Mouse (Mus musculus): ENCODE measurements at regions not wholly inside any gene's neighbourhood (a gene's known extent, or its start where the extent isn't known, plus 50 kb on each side); places are given as distances from the start of the nearest gene placed in this dataset.

DNA sequence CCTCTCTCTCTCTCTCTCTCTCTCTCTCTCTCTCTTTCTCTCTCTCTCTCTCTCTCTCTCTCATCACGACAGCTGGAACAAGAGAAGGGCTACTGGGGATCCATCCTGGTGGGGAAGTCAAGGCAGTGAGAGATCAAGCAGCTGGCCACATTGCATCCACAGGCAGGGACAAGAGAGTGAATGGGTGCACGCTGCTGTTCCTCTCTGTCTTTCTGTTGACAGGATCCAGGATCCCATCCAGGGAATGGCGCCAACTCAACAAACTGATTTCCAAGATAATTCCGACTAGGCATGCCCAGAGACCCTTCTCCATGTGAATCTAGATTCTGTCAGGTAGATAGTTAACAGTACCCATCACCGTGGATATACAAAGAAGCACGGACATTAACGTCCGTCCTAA is 222.5 kb downstream of the Zfp326 start:
- TF ChIP-seq CTCF (IDR thresholded peaks at IDR 0.05; ENCODE audit: low read depth): no peak
- no peak for TF ChIP-seq EP300 (optimal IDR thresholded peaks at IDR 0.05)
- no peak for ATAC-seq (ENCODE audit: low FRiP score, low TSS enrichment)

DNA sequence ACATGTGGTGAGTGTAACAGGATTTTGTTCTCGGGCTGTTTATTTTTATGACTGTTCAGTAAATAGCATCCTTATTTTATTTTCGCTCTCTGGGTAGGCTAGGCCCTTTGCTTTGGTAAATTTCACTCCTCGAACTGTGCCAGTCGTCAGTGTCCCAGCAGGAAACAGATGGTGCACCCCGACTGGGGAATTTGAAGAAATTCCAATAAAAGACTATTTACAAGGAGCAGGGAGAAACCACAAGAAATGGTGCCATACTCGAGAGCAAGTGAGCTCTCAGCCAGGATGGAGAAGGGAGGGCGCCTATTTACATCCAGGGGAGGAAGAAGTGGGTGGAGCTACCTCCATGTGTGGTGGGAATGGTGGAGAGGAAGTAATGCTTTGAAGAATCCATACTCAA is 213.0 kb downstream of the Zfp326 start:
- WGBS: 71% methylated on average over 7 of the region's 7 CpGs
- H3K9me3 ChIP-seq (ENCODE audit: control insufficient read depth, low read length): peaks cover 2% of the 10 kb centered on the region; the same call in 1 of the 2 replicates
- no peak overlapping the region for H3K4me2 ChIP-seq (replicated peaks; ENCODE audit: low read depth)
- H3K4me3 ChIP-seq (ENCODE audit: low read depth, low read length): no peak overlapping the region
- no peaks in the 10 kb centered on the region for H3K4me1 ChIP-seq (replicated peaks; ENCODE audit: control insufficient read depth, insufficient read depth)
- DNase-seq (ENCODE audit: low spot score) (no peak), ATAC-seq (ENCODE audit: low FRiP score, low TSS enrichment) (no peak)
- no peaks in the 10 kb centered on the region for H3K27me3 ChIP-seq (ENCODE audit: control insufficient read depth, insufficient read depth, low read length)
- no peaks in the 10 kb centered on the region for H3K36me3 ChIP-seq (ENCODE audit: control insufficient read depth, insufficient read depth, low read length)
- no peak overlapping the region for H3K27ac ChIP-seq (replicated peaks)
- H3K9ac ChIP-seq (ENCODE audit: low read length): no peak overlapping the region
- TF ChIP-seq CTCF (IDR thresholded peaks at IDR 0.05; ENCODE audit: low read depth) (no peak), EP300 (optimal IDR thresholded peaks at IDR 0.05) (no peak)

More for the DNA sequence above, 222.5 kb downstream of the Zfp326 start:
- H3K27me3 ChIP-seq (ENCODE audit: control insufficient read depth, insufficient read depth, low read length): no peaks in the 10 kb centered on the region
- WGBS: 61% methylated on average over 8 of the region's 8 CpGs
- no peak overlapping the region for H3K9ac ChIP-seq (ENCODE audit: low read length)
- no peak overlapping the region for H3K4me3 ChIP-seq (ENCODE audit: low read depth, low read length)
- no peaks in the 10 kb centered on the region for H3K9me3 ChIP-seq (ENCODE audit: control insufficient read depth, low read length)
- H3K4me1 ChIP-seq (replicated peaks; ENCODE audit: control insufficient read depth, insufficient read depth): no peaks in the 10 kb centered on the region
- no peaks in the 10 kb centered on the region for H3K36me3 ChIP-seq (ENCODE audit: control insufficient read depth, insufficient read depth, low read length)
- H3K4me2 ChIP-seq (replicated peaks; ENCODE audit: low read depth): no peak overlapping the region
- no peak overlapping the region for H3K27ac ChIP-seq (replicated peaks)
- DNase-seq (ENCODE audit: low spot score): no peak

DNA sequence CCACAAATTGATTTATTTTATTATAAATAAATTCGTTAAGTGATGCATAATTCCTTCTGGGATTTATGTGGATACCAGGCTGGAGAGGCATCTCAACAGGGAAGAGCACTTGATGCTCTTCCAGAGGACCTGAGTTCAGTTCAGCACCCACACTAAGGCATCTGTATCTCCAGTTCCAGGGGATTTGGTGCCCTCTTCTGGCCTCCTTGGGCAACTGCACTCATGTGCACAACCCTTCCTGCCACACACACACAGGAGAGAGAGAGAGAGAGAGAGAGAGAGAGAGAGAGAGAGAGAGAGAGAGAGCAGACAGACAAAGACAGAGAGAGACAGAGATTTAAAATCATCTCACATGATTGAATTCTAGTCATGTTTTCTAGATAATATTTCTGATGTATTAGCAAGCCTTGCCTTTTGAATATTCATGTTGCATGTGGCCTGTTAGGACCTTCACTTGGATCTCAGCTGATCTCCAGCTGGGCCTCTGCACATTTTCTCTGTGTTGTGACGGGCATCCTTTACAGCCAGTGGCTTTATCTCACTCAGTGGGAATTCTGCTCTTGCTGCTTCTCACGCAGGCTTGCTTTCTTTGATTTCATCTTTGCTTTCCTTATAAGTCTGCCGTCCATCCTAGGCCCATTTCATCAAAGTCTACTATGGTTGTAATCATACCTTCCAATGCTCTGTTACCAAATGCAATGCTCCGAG is 212.3 kb downstream of the Zfp326 start:
- DNase-seq (ENCODE audit: low spot score): no peak
- H3K4me3 ChIP-seq (ENCODE audit: low read depth, low read length): no peak overlapping the region
- TF ChIP-seq EP300 (optimal IDR thresholded peaks at IDR 0.05) (no peak), CTCF (IDR thresholded peaks at IDR 0.05; ENCODE audit: low read depth) (peak; percentile 23; the same call in 1 of the 2 replicates)
- H3K4me2 ChIP-seq (replicated peaks; ENCODE audit: low read depth): no peak overlapping the region
- H3K27ac ChIP-seq (replicated peaks): no peak overlapping the region
- H3K36me3 ChIP-seq (ENCODE audit: control insufficient read depth, insufficient read depth, low read length): no peaks in the 10 kb centered on the region
- no peaks in the 10 kb centered on the region for H3K27me3 ChIP-seq (ENCODE audit: control insufficient read depth, insufficient read depth, low read length)
- 91% methylated on average over 5 of the region's 5 CpGs for WGBS
- no peaks in the 10 kb centered on the region for H3K4me1 ChIP-seq (replicated peaks; ENCODE audit: control insufficient read depth, insufficient read depth)
- no peak for ATAC-seq (ENCODE audit: low FRiP score, low TSS enrichment)
- no peak overlapping the region for H3K9ac ChIP-seq (ENCODE audit: low read length)
- peaks cover 2% of the 10 kb centered on the region; the same call in 1 of the 2 replicates for H3K9me3 ChIP-seq (ENCODE audit: control insufficient read depth, low read length)

DNA sequence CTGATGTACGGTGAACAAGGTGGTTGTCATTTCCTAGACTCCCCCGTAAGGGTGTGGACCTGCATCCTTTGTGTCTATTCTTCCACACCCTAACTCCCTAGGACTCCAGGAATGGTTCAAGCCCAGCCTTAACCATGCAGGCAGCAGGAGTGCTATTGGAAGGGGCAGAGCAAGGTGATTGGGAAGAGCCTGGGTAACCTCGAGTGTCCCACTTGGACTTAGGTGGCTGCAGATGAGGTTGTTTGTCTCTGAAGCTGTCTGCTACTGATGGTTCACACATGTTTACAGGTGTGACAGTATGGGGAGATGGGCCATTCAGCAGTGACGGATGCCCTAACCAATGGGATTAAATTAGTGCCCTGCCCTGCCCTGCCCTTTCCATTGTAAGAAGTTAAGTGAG is 207.4 kb downstream of the Zfp326 start:
- Histone ChIP-seq H3K9me3 (ENCODE audit: control insufficient read depth, low read length) (peaks cover 2% of the 10 kb centered on the region; the same call in 1 of the 2 replicates), H3K27me3 (ENCODE audit: control insufficient read depth, insufficient read depth, low read length) (no peaks in the 10 kb centered on the region), H3K9ac (ENCODE audit: low read length) (no peak overlapping the region), H3K4me2 (replicated peaks; ENCODE audit: low read depth) (no peak overlapping the region), H3K27ac (replicated peaks) (no peak overlapping the region), H3K36me3 (ENCODE audit: control insufficient read depth, insufficient read depth, low read length) (no peaks in the 10 kb centered on the region), H3K4me3 (ENCODE audit: low read depth, low read length) (no peak overlapping the region), H3K4me1 (replicated peaks; ENCODE audit: control insufficient read depth, insufficient read depth) (no peaks in the 10 kb centered on the region)
- ATAC-seq (ENCODE audit: low FRiP score, low TSS enrichment): no peak
- TF ChIP-seq EP300 (optimal IDR thresholded peaks at IDR 0.05) (no peak), CTCF (IDR thresholded peaks at IDR 0.05; ENCODE audit: low read depth) (no peak)
- DNase-seq (ENCODE audit: low spot score): no peak
- 79% methylated on average over 4 of the region's 4 CpGs for WGBS

DNA sequence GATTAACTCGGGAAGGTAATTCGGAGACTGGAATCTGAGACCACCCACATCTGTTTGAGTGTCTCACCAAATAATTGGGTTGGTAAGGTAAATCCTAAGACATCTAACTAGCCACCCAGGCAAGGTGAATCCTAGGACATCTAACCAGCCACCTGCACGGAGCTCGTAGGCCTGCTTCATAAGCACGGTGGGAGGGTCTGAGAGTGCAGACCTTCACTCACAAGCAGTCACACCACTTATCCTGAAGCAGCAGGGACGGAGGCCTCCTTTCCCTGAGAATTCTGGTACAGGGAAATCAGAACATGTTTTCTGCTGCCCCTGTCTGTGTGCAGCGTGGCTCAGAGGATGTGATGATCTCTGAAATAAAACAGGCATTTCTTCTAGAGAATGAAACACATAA is 206.5 kb downstream of the Zfp326 start:
- no peak for DNase-seq (ENCODE audit: low spot score)

DNA sequence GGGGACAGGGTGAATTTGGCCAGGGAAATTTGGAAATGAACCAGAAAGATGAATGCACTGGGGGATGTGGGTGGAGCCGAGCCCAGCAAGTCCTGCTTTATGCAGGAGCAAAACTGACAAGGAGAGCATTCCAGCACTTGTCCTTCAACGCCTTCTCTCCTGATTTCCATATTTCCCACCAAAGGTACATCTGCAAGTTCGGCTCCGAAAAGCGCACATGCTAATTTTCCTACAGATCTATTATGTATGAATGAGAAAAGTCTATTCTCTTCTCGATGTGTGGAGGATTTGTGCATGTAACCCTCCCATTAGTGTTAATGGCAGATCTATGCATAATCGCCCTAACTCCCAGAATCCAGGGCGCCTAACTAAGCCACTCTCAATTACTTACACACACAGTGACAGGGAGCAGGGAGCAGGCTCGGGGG is 190.8 kb downstream of the Zfp326 start:
- ATAC-seq (ENCODE audit: low FRiP score, low TSS enrichment): no peak
- Histone ChIP-seq H3K27me3 (ENCODE audit: control insufficient read depth, insufficient read depth, low read length) (no peaks in the 10 kb centered on the region), H3K9me3 (ENCODE audit: control insufficient read depth, low read length) (no peaks in the 10 kb centered on the region), H3K27ac (replicated peaks) (no peak overlapping the region), H3K4me3 (ENCODE audit: low read depth, low read length) (no peak overlapping the region), H3K4me1 (replicated peaks; ENCODE audit: control insufficient read depth, insufficient read depth) (no peaks in the 10 kb centered on the region), H3K9ac (ENCODE audit: low read length) (no peak overlapping the region), H3K4me2 (replicated peaks; ENCODE audit: low read depth) (no peak overlapping the region), H3K36me3 (ENCODE audit: control insufficient read depth, insufficient read depth, low read length) (no peaks in the 10 kb centered on the region)
- WGBS: 82% methylated on average over 9 of the region's 9 CpGs
- DNase-seq (ENCODE audit: low spot score): no peak
- TF ChIP-seq EP300 (optimal IDR thresholded peaks at IDR 0.05) (no peak), CTCF (IDR thresholded peaks at IDR 0.05; ENCODE audit: low read depth) (no peak)

More for the DNA sequence above, 206.5 kb downstream of the Zfp326 start:
- no peak overlapping the region for H3K4me2 ChIP-seq (replicated peaks; ENCODE audit: low read depth)
- ATAC-seq (ENCODE audit: low FRiP score, low TSS enrichment): no peak
- no peaks in the 10 kb centered on the region for H3K36me3 ChIP-seq (ENCODE audit: control insufficient read depth, insufficient read depth, low read length)
- no peaks in the 10 kb centered on the region for H3K27me3 ChIP-seq (ENCODE audit: control insufficient read depth, insufficient read depth, low read length)
- TF ChIP-seq EP300 (optimal IDR thresholded peaks at IDR 0.05): no peak
- no peak for TF ChIP-seq CTCF (IDR thresholded peaks at IDR 0.05; ENCODE audit: low read depth)
- H3K4me1 ChIP-seq (replicated peaks; ENCODE audit: control insufficient read depth, insufficient read depth): no peaks in the 10 kb centered on the region
- WGBS: 47% methylated on average over 7 of the region's 7 CpGs
- H3K4me3 ChIP-seq (ENCODE audit: low read depth, low read length): no peak overlapping the region
- peaks cover 2% of the 10 kb centered on the region; the same call in 1 of the 2 replicates for H3K9me3 ChIP-seq (ENCODE audit: control insufficient read depth, low read length)
- no peak overlapping the region for H3K9ac ChIP-seq (ENCODE audit: low read length)
- no peak overlapping the region for H3K27ac ChIP-seq (replicated peaks)
